Mouse (Mus musculus) neural tube, embryonic 11.5 days (tissue): ENCODE measurements at regions not wholly inside any gene's neighbourhood (a gene's known extent, or its start where the extent isn't known, plus 50 kb on each side); places are given as distances from the start of the nearest gene placed in this dataset.

Source experiments
- ATAC-seq: fragments of 200-750 bp; cut with Nextera tagmentation; 2 replicates; pipeline ENCODE4 v1.8.0; 2017; ENCODE audit warnings: moderate number of reproducible peaks, mild to moderate bottlenecking, moderate TSS enrichment, moderate library complexity; ENCODE audit not compliant: insufficient read depth, low FRiP score, low TSS enrichment
- DNase-seq: peaks from one replicate; pipeline ENCODE4 v3.0.0-alpha.2; 2015; ENCODE audit warnings: low spot score
- H3K27ac ChIP-seq: fragments of 300-500 bp; sonication (generic); 2 replicates; pipeline ENCODE4 v1.5.1; 2014; ENCODE audit warnings: low read depth, mild to moderate bottlenecking, low read length
- H3K27me3 ChIP-seq: fragments of 300-500 bp; sonication (generic); 2 replicates; pipeline ENCODE4 v1.6.1; 2014; ENCODE audit warnings: mild to moderate bottlenecking, low read length, mixed read lengths; ENCODE audit not compliant: control insufficient read depth, insufficient read depth
- H3K36me3 ChIP-seq: fragments of 300-500 bp; sonication (generic); 2 replicates; pipeline ENCODE4 v1.6.1; 2014; ENCODE audit warnings: mild to moderate bottlenecking, low read length, moderate library complexity, mixed read lengths; ENCODE audit not compliant: control insufficient read depth, insufficient read depth
- H3K4me1 ChIP-seq: fragments of 300-500 bp; sonication (generic); 2 replicates; pipeline ENCODE4 v1.6.1; 2014; ENCODE audit warnings: low read length, mixed read lengths; ENCODE audit not compliant: control insufficient read depth, insufficient read depth
- H3K4me2 ChIP-seq: fragments of 300-500 bp; sonication (generic); 2 replicates; pipeline ENCODE4 v1.6.1; 2014; ENCODE audit warnings: low read depth, mild to moderate bottlenecking, moderate library complexity
- H3K4me3 ChIP-seq: fragments of 300-500 bp; sonication (generic); 2 replicates; pipeline ENCODE4 v1.5.1; 2014; ENCODE audit warnings: low read depth, low read length
- H3K9ac ChIP-seq: fragments of 300-500 bp; sonication (generic); 2 replicates; pipeline ENCODE4 v1.6.1; 2014; ENCODE audit warnings: mild to moderate bottlenecking, low read length
- H3K9me3 ChIP-seq: fragments of 300-500 bp; sonication (generic); 2 replicates; pipeline ENCODE4 v1.6.1; 2016; ENCODE audit warnings: low read length; ENCODE audit not compliant: control insufficient read depth
- WGBS: fragments of 180-500 bp; shearing (Covaris S2); extraction: QIAGEN DNeasy Blood & Tissue Kit; methylation state at CpG from one replicate; pipeline ENCODE4 v1.1.7; 2014; 5-methylcytosine and 5-hydroxymethylcytosine counted together

DNA sequence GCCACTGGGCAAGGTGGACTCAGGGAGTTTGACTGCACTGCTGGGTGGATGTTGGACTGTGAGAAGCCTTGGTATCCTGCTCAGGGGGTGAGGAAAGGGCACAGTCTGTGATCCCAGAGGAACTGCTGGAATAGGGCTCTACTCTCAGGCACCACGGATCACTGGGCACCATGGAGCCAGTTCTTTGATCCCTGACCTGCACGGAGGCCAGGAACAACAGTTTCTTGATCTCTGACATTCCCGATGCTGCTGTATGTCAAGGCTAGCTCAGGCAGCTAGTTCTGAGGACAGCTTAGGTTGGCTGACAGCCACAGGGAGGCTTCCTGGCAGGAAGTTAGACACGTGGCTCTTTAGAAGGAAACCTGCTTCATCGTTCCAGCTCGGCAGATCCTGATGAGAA lies 289.5 kb upstream of the Slit2 start:
- 72% methylated on average over 6 of the region's 6 CpGs for WGBS

GRCm38 (mm10) chr5:47693921-47694320 lies 289.0 kb upstream of the Slit2 start:
- H3K36me3 ChIP-seq, result no peaks in the 10 kb centered on the region
- no peak overlapping the region for H3K9ac ChIP-seq
- no peak overlapping the region for H3K27ac ChIP-seq
- H3K27me3 ChIP-seq, result no peaks in the 10 kb centered on the region
- no peaks in the 10 kb centered on the region for H3K9me3 ChIP-seq
- no peak overlapping the region for H3K4me2 ChIP-seq
- ATAC-seq (no peak), DNase-seq (no peak)
- H3K4me1 ChIP-seq, result no peaks in the 10 kb centered on the region
- H3K4me3 ChIP-seq, result no peak overlapping the region
- 81% methylated on average over 3 of the region's 3 CpGs for WGBS

More for the DNA sequence above, 289.5 kb upstream of the Slit2 start:
- Histone ChIP-seq H3K4me1 (no peaks in the 10 kb centered on the region), H3K4me3 (no peak overlapping the region), H3K27me3 (no peaks in the 10 kb centered on the region), H3K9ac (no peak overlapping the region), H3K27ac (no peak overlapping the region), H3K36me3 (no peaks in the 10 kb centered on the region), H3K9me3 (no peaks in the 10 kb centered on the region), H3K4me2 (no peak overlapping the region)
- peak; percentile 10 for DNase-seq
- no peak for ATAC-seq

- H3K4me1 ChIP-seq, result no peaks in the 10 kb centered on the region
- ATAC-seq (no peak), DNase-seq (no peak)
- H3K4me3 ChIP-seq, result no peak overlapping the region
- no peaks in the 10 kb centered on the region for H3K27me3 ChIP-seq
- no peaks in the 10 kb centered on the region for H3K36me3 ChIP-seq
- no peak overlapping the region for H3K27ac ChIP-seq
- H3K4me2 ChIP-seq, result no peak overlapping the region
- H3K9me3 ChIP-seq, result no peaks in the 10 kb centered on the region
- H3K9ac ChIP-seq, result no peak overlapping the region
- WGBS, result 91% methylated on average over 3 of the region's 3 CpGs
These were observed 288.3 kb upstream of the Slit2 start for GRCm38 (mm10) chr5:47694630-47695029.

- Histone ChIP-seq H3K27ac (no peak overlapping the region), H3K9ac (no peak overlapping the region), H3K9me3 (no peaks in the 10 kb centered on the region), H3K4me3 (no peak overlapping the region), H3K27me3 (no peaks in the 10 kb centered on the region), H3K4me1 (no peaks in the 10 kb centered on the region), H3K36me3 (no peaks in the 10 kb centered on the region), H3K4me2 (no peak overlapping the region)
- DNase-seq, result no peak
- ATAC-seq, result no peak
These were observed 271.4 kb upstream of the Slit2 start for GRCm38 (mm10) chr5:47711553-47711952.

DNA sequence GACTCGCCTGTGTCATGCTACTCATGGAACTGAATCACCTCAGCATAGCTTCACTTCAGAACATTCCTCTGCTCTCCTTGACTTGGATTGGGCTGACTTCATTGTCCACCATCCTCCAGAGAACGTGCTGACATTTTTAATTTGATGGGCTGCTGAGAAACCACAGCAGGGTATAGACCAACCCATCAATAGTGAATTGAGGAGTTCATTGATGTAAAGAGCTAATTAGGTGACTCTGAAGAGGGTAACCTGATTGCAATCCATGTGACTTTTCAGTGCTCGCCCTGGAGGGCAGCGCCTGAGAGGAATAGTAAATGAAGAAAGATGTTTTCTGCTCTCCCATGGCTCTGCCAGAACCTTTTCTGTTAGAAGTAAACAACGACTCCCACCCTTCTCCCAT lies 268.6 kb upstream of the Slit2 start:
- DNase-seq, result no peak
- Histone ChIP-seq H3K4me1 (no peaks in the 10 kb centered on the region), H3K9me3 (no peaks in the 10 kb centered on the region), H3K27ac (no peak overlapping the region), H3K9ac (no peak overlapping the region), H3K4me3 (no peak overlapping the region), H3K27me3 (no peaks in the 10 kb centered on the region), H3K4me2 (no peak overlapping the region), H3K36me3 (no peaks in the 10 kb centered on the region)
- peak; percentile 45; the same call in 1 of the 2 replicates for ATAC-seq
- 66% methylated on average over 5 of the region's 5 CpGs for WGBS

DNA sequence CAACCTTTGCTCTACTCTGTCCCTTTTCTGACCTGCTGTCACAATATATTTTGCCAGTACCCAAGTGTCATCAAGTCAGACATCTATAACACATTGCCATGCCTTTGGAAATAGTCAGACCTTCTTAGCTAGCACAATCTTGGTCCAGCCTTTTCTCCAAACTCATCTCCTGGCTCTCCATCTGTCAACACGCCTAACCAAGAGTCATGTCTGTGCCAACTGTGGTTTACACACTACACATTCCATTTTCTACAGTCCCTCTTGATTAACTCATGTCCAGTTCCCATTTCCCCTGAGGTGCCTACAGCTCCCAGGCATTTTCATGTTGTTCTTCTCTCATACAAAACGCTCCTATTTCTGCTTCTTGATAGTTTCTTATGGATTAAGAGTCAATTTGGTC lies 258.0 kb upstream of the Slit2 start:
- H3K4me2 ChIP-seq, result no peak overlapping the region
- H3K9ac ChIP-seq, result no peak overlapping the region
- H3K27ac ChIP-seq, result no peak overlapping the region
- H3K27me3 ChIP-seq, result no peaks in the 10 kb centered on the region
- H3K4me3 ChIP-seq, result no peak overlapping the region
- H3K9me3 ChIP-seq, result no peaks in the 10 kb centered on the region
- no peaks in the 10 kb centered on the region for H3K36me3 ChIP-seq
- no peak for ATAC-seq
- no peaks in the 10 kb centered on the region for H3K4me1 ChIP-seq
- WGBS, result 79% methylated on average over 2 of the region's 2 CpGs
- no peak for DNase-seq

- no peaks in the 10 kb centered on the region for H3K36me3 ChIP-seq
- H3K27ac ChIP-seq, result no peak overlapping the region
- H3K27me3 ChIP-seq, result no peaks in the 10 kb centered on the region
- H3K4me1 ChIP-seq, result no peaks in the 10 kb centered on the region
- no peak overlapping the region for H3K9ac ChIP-seq
- no peak overlapping the region for H3K4me3 ChIP-seq
- DNase-seq (no peak), ATAC-seq (no peak)
- WGBS, result 91% methylated on average over 2 of the region's 2 CpGs
- no peaks in the 10 kb centered on the region for H3K9me3 ChIP-seq
- H3K4me2 ChIP-seq, result no peak overlapping the region
These were observed 240.2 kb upstream of the Slit2 start for GRCm38 (mm10) chr5:47742727-47743126.

GRCm38 (mm10) chr5:47745177-47745576 lies 237.8 kb upstream of the Slit2 start:
- H3K4me2 ChIP-seq, result no peak overlapping the region
- no peaks in the 10 kb centered on the region for H3K9me3 ChIP-seq
- DNase-seq, result no peak
- WGBS, result 82% methylated on average over 2 of the region's 2 CpGs
- no peaks in the 10 kb centered on the region for H3K36me3 ChIP-seq
- H3K9ac ChIP-seq, result no peak overlapping the region
- no peaks in the 10 kb centered on the region for H3K4me1 ChIP-seq
- H3K27me3 ChIP-seq, result no peaks in the 10 kb centered on the region
- H3K4me3 ChIP-seq, result no peak overlapping the region
- no peak for ATAC-seq
- H3K27ac ChIP-seq, result no peak overlapping the region

DNA sequence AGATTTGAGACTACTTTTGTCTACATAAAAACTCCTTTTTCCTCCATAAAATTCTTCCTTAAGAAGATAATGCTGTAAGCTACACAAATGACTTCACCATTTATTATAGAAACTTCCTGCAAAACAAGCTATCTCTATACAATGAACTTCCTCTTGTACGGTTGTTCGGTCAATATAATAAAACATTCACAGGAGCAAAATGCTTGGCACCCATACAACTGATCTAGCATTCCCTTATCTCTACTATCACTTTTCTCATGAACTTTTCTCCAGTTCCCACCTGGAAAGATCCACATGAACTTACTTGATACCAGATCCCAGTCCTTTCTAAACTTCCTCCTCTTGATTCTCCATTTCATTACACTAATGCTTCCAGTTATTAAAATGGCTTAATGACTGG lies 231.0 kb upstream of the Slit2 start:
- Histone ChIP-seq H3K4me1 (no peaks in the 10 kb centered on the region), H3K27ac (no peak overlapping the region), H3K27me3 (no peaks in the 10 kb centered on the region), H3K9ac (no peak overlapping the region), H3K36me3 (no peaks in the 10 kb centered on the region), H3K9me3 (no peaks in the 10 kb centered on the region), H3K4me2 (no peak overlapping the region), H3K4me3 (no peak overlapping the region)
- ATAC-seq, result no peak
- WGBS, result 87% methylated on average over 2 of the region's 2 CpGs
- DNase-seq, result no peak
